Mouse (Mus musculus): Measurements from ENCODE around the gene Scap.
"Not testable (repeated sequence)": the region's sequence is repeated elsewhere in the genome, so short reads cannot be mapped to it uniquely, and the experiment has no call there.

Scap gene

DNA sequence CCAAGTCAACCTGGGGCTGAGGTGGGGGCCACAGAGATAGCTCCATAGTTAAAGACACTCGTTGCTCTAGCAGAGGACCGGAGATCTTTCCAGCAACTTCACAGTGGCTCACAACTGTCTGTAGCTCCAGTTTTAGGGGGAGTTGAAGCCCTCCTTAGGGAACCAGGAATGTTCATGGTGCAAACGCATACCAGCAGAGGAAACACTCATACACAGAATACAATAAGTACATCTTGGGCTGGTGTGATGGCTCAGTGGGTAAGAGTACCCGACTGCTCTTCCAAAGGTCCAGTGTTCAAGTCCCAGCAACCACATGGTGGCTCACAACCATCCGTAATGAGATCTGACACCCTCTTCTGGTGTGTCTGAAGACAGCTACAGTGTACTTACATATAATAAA is 2.2 kb upstream of the Scap start:
- DNase-seq (ENCODE audit: low spot score), result not testable (repeated sequence)

GRCm38 (mm10) chr9:110333896-110334259 is 790 bp downstream of the Scap start:
- DNase-seq (ENCODE audit: low spot score), result no peak

DNA sequence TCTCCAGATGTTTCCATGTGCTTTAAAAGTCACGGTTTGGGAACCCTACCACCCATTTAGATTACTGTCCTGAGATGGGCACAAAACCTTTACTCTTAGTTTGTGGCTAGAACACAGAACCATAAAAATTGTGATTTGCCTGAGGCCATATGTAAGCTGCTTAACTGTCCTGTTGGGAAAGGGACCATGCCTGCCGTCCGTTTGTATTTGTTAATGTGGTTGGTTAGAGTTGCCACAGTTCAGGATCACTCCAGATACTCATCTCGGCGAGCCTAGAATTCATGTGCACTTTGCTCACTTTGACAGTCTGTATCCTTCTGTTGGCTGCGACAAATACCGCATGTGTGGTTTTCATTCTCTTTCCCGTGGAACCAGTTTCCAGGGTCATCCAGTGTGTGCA is 1.8 kb downstream of the Scap start:
- no peak for DNase-seq (ENCODE audit: low spot score)

DNA sequence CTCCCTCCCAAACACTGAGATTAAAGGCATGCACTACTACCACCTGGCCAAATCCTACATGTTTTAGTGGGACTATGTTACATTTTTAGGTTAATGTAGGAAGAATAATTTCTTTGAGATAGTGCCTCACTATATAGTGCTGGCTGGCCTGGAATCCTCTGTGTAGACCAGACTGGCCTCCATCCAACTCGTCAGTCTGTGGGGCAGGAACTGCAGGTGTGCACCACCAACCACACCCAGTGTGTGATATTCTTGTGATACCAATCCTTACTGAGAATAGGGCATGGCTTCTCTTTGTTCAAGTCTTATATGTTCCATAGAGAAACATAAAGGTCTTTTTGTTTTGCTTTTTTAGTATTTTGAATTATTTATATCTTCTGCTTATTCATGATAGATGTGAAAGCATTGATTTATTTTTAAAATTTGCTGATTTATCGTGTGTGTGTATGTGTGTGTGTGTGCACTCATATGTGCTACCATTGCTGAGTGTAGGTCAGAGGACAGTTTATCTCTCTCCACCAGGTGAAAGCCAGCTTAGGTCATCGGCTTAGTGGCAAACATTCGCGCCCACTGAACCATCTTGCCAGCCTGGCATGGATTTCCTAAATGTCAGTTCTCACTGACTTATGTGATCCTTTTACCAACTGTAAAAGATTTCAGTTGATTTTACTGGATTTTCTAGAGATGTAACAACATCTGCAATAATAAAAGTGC is 7.1 kb downstream of the Scap start:
- no peak for DNase-seq (ENCODE audit: low spot score)

- DNase-seq (ENCODE audit: low spot score), result no peak
Observed at GRCm38 (mm10) chr9:110342008-110342407, 8.9 kb downstream of the Scap start.

GRCm38 (mm10) chr9:110343805-110344204 is 10.7 kb downstream of the Scap start:
- no peak for DNase-seq (ENCODE audit: low spot score)

- no peak for DNase-seq (ENCODE audit: low spot score)
Observed at GRCm38 (mm10) chr9:110345057-110345739, 12.1 kb downstream of the Scap start.

DNA sequence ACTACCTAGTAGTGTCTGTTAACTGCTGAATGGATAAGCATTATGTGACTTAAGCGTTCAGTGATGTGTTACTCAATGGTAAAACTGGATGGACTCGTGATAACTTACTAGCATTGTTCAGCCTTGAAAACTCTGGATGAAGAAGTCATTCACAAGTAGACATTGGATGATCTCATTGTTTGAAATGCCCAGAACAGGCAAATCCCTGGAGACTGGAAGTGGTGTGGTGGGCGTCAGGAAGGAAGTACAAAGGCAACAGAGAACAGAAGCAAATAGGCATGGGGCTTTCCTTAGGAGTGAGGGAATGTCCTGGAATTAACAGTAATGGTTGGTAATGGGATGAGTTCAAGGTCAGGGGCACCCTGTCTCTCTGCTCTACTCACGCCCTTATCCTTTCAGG is 15.8 kb downstream of the Scap start:
- DNase-seq (ENCODE audit: low spot score), result no peak

GRCm38 (mm10) chr9:110350188-110350587 is 17.1 kb downstream of the Scap start:
- DNase-seq (ENCODE audit: low spot score), result no peak

- no peak for DNase-seq (ENCODE audit: low spot score)
Observed at GRCm38 (mm10) chr9:110350612-110351011, 17.5 kb downstream of the Scap start.

- DNase-seq (ENCODE audit: low spot score), result no peak
Observed at GRCm38 (mm10) chr9:110351350-110351749, 18.3 kb downstream of the Scap start.

- no peak for DNase-seq (ENCODE audit: low spot score)
Observed at GRCm38 (mm10) chr9:110351932-110352632, 19.0 kb downstream of the Scap start.

- no peak for DNase-seq (ENCODE audit: low spot score)
Observed at GRCm38 (mm10) chr9:110358341-110358740, 25.3 kb downstream of the Scap start.

DNA sequence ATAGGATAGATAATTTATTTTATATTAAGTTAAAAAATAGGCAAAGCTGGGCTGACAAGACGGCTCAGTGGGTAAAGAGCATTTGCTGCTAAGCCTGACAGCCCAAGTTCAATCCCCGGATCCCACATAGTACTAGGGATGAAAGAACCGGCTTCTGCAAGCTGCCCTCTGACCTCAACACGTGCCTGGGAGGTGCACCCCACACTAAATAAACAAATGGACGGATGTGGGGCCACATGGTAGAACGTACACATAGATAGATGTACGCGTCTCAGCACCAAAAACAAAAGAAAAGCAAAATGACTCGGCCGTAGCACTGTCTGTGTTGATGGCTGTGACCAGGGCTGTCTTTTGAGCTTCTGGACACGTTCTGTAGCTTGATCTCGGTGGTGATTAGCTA is 28.2 kb downstream of the Scap start:
- no peak for DNase-seq (ENCODE audit: low spot score)

- DNase-seq (ENCODE audit: low spot score), result no peak
Observed at GRCm38 (mm10) chr9:110362337-110362736, 29.2 kb downstream of the Scap start.

DNA sequence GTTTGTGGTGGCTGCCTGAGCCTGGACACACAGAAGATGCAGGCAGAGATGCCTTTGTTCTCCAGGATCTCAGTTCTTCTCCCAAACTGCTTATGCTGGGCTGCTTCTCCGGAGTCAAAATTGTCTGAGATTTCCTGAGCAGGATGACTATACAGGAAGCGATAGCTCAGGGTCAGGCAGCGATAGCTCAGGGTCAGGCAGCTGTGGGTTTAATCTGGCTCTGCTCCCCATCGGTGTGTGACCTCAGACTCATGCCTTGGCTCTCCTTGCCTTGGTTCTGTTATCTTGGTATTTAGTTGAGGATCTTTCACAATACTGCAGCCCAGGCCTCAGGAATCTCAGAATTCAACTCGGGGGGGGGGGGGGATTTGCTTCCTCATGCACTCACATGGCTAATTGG is 33.7 kb downstream of the Scap start:
- no peak for DNase-seq (ENCODE audit: low spot score)

DNA sequence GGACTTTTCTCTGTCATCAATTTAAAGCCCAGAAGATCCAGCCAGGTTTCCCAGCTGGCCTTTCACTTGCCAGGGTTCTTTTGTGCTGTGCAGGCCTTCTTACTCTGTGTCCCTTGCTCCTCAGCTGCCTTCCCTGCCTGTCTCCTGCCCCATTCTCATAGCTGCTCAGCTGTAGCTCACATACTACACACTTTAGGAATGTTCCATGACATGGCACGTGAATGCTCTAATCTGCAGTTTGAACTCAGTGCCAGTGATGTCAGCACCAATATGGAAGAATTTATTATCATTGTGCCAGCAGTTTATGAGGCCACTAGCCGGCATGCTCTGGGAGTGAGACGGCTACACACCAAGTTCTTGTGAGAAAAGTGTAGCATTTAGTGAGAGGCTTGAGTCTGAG is 36.8 kb downstream of the Scap start:
- DNase-seq (ENCODE audit: low spot score), result no peak

DNA sequence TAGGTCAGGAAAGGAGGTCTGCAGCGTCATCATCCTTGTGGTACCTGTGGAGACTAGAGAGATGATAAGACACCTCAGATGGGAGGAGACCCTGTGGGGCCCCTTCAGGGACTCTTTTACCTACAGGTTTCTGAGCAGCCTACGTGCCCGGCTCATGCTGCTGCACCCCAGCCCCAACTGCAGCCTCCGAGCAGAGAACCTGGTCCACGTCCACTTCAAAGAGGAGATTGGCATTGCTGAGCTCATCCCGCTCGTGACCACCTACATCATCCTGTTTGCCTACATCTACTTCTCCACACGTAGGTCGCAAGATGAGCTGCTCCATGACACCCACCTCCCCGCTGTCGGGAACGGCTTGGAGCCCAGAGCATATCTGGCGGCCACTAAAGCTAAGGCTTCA is 40.8 kb downstream of the Scap start:
- no peak for DNase-seq (ENCODE audit: low spot score)

GRCm38 (mm10) chr9:110375668-110376067 is 42.6 kb downstream of the Scap start:
- DNase-seq (ENCODE audit: low spot score), result no peak

- not testable (repeated sequence) for DNase-seq (ENCODE audit: low spot score)
Observed at GRCm38 (mm10) chr9:110377655-110378054, 44.6 kb downstream of the Scap start.

DNA sequence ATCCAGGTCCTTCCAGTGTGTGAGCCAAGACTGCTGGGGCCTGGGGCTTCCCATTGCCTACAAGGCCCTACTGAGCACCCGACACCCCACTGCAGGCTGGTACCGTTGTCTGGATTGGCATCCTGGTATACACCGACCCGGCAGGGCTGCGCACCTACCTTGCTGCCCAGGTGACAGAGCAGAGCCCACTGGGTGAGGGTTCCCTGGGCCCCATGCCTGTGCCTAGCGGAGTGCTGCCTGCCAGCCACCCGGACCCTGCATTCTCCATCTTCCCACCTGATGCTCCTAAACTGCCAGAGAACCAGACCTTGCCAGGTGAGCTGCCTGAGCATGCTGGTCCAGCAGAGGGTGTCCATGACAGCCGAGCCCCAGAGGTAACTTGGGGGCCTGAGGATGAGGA is 46.3 kb downstream of the Scap start:
- no peak for DNase-seq (ENCODE audit: low spot score)

GRCm38 (mm10) chr9:110380662-110381061 is 47.6 kb downstream of the Scap start:
- no peak for DNase-seq (ENCODE audit: low spot score)

GRCm38 (mm10) chr9:110381292-110381691 is 48.2 kb downstream of the Scap start:
- no peak for DNase-seq (ENCODE audit: low spot score)

Measured in urinary bladder, postnatal 10 days (tissue).